Mouse (Mus musculus): ENCODE measurements around the gene Foxp1. TPM values are rescaled to one million over a fixed set of nuclear protein-coding genes. Genes with fewer than 3 reads are reported as not detected.

The Foxp1 gene
- polyA plus RNA-seq, 1 experiment from 2014 or later: 18.9 TPM

- Histone ChIP-seq H3K9me3 (ENCODE audit: low read length) (no peaks in the 10 kb centered on the region), H3K36me3 (replicated peaks; ENCODE audit: insufficient read depth, low read length) (0 out of 2 replicates have a peak, but pooled peaks cover 5% of the 10 kb centered on the region), H3K27me3 (ENCODE audit: insufficient read depth, low read length) (no peaks in the 10 kb centered on the region), H3K27ac (ENCODE audit: low read depth) (peak overlapping the region; percentile 57; the same call in 1 of the 2 replicates), H3K4me3 (ENCODE audit: low read depth, low read length) (no peak overlapping the region), H3K4me1 (ENCODE audit: insufficient read depth) (peaks cover 20% of the 10 kb centered on the region), H3K9ac (replicated peaks) (0 out of 2 replicates have a peak overlapping the region, but pooled peaks have one; percentile 16), H3K4me2 (ENCODE audit: low read depth, low read length) (peak overlapping the region; percentile 28; the same call in 1 of the 2 replicates)
- WGBS (ENCODE audit: insufficient replicate concordance): 50% methylated on average over 8 of the region's 8 CpGs
- TF ChIP-seq EP300 (IDR thresholded peaks at IDR 0.05; ENCODE audit: low read depth) (no peak), CTCF (IDR thresholded peaks at IDR 0.05; ENCODE audit: low read depth) (no peak)
- DNase-seq (no peak), ATAC-seq (no peak)
These were observed 355.5 kb downstream of the Foxp1 start for GRCm38 (mm10) chr6:99167001-99167400.

GRCm38 (mm10) chr6:99166169-99166568, 356.4 kb downstream of the Foxp1 start:
- Histone ChIP-seq H3K27me3 (ENCODE audit: insufficient read depth, low read length) (no peaks in the 10 kb centered on the region), H3K9me3 (ENCODE audit: low read length) (no peaks in the 10 kb centered on the region), H3K4me3 (ENCODE audit: low read depth, low read length) (no peak overlapping the region), H3K27ac (ENCODE audit: low read depth) (no peak overlapping the region), H3K9ac (replicated peaks) (no peak overlapping the region), H3K36me3 (replicated peaks; ENCODE audit: insufficient read depth, low read length) (0 out of 2 replicates have a peak, but pooled peaks cover 7% of the 10 kb centered on the region), H3K4me2 (ENCODE audit: low read depth, low read length) (no peak overlapping the region), H3K4me1 (ENCODE audit: insufficient read depth) (peaks cover 13% of the 10 kb centered on the region)
- ATAC-seq (no peak), DNase-seq (no peak)
- WGBS (ENCODE audit: insufficient replicate concordance): 70% methylated on average over 4 of the region's 4 CpGs
- TF ChIP-seq EP300 (IDR thresholded peaks at IDR 0.05; ENCODE audit: low read depth): no peak
- TF ChIP-seq CTCF (IDR thresholded peaks at IDR 0.05; ENCODE audit: low read depth): no peak

- H3K27me3 ChIP-seq (ENCODE audit: insufficient read depth, low read length): no peaks in the 10 kb centered on the region
- peaks cover 12% of the 10 kb centered on the region for H3K4me1 ChIP-seq (ENCODE audit: insufficient read depth)
- ATAC-seq: no peak
- TF ChIP-seq EP300 (IDR thresholded peaks at IDR 0.05; ENCODE audit: low read depth) (no peak), CTCF (IDR thresholded peaks at IDR 0.05; ENCODE audit: low read depth) (no peak)
- H3K4me2 ChIP-seq (ENCODE audit: low read depth, low read length): peak overlapping the region; percentile 13; the same call in 1 of the 2 replicates
- 62% methylated on average over 6 of the region's 6 CpGs for WGBS (ENCODE audit: insufficient replicate concordance)
- H3K4me3 ChIP-seq (ENCODE audit: low read depth, low read length): no peak overlapping the region
- H3K9me3 ChIP-seq (ENCODE audit: low read length): no peaks in the 10 kb centered on the region
- H3K27ac ChIP-seq (ENCODE audit: low read depth): no peak overlapping the region
- DNase-seq: no peak
- H3K36me3 ChIP-seq (replicated peaks; ENCODE audit: insufficient read depth, low read length): 0 out of 2 replicates have a peak, but pooled peaks cover 14% of the 10 kb centered on the region
- no peak overlapping the region for H3K9ac ChIP-seq (replicated peaks)
These were observed 357.8 kb downstream of the Foxp1 start for GRCm38 (mm10) chr6:99164760-99165159.

GRCm38 (mm10) chr6:99162716-99163115, 359.8 kb downstream of the Foxp1 start:
- Histone ChIP-seq H3K9ac (replicated peaks) (no peak overlapping the region), H3K4me2 (ENCODE audit: low read depth, low read length) (no peak overlapping the region), H3K4me3 (ENCODE audit: low read depth, low read length) (no peak overlapping the region), H3K9me3 (ENCODE audit: low read length) (no peaks in the 10 kb centered on the region), H3K27ac (ENCODE audit: low read depth) (no peak overlapping the region), H3K27me3 (ENCODE audit: insufficient read depth, low read length) (no peaks in the 10 kb centered on the region), H3K36me3 (replicated peaks; ENCODE audit: insufficient read depth, low read length) (peaks cover 14% of the 10 kb centered on the region; the same call in 1 of the 2 replicates), H3K4me1 (ENCODE audit: insufficient read depth) (peaks cover 7% of the 10 kb centered on the region)
- TF ChIP-seq CTCF (IDR thresholded peaks at IDR 0.05; ENCODE audit: low read depth) (no peak), EP300 (IDR thresholded peaks at IDR 0.05; ENCODE audit: low read depth) (no peak)
- no peak for ATAC-seq
- DNase-seq: no peak
- 88% methylated on average over 15 of the region's 15 CpGs for WGBS (ENCODE audit: insufficient replicate concordance)

DNA sequence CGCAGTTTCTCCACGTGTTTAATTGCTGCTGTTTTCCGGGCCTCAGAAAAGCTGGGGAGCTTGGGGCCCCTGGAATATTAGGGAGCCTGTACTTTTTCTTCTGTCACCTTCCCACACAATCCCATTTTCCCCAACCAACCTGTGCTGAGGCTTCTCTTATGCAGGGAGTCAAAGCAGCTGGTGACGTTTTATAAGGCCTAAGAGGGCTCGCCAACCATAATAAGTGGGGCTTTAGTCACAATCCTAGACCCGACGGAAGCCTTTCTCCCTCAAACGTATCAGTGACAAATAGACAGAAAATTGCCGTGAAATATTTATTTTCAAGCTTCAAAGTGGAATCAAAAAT, 362.2 kb downstream of the Foxp1 start:
- no peaks in the 10 kb centered on the region for H3K4me1 ChIP-seq (ENCODE audit: insufficient read depth)
- 80% methylated on average over 9 of the region's 9 CpGs for WGBS (ENCODE audit: insufficient replicate concordance)
- no peak overlapping the region for H3K4me3 ChIP-seq (ENCODE audit: low read depth, low read length)
- no peak overlapping the region for H3K9ac ChIP-seq (replicated peaks)
- no peak overlapping the region for H3K27ac ChIP-seq (ENCODE audit: low read depth)
- ATAC-seq: no peak
- TF ChIP-seq CTCF (IDR thresholded peaks at IDR 0.05; ENCODE audit: low read depth) (no peak), EP300 (IDR thresholded peaks at IDR 0.05; ENCODE audit: low read depth) (no peak)
- no peaks in the 10 kb centered on the region for H3K27me3 ChIP-seq (ENCODE audit: insufficient read depth, low read length)
- no peak for DNase-seq
- H3K36me3 ChIP-seq (replicated peaks; ENCODE audit: insufficient read depth, low read length): peaks cover 14% of the 10 kb centered on the region; the same call in 1 of the 2 replicates
- no peaks in the 10 kb centered on the region for H3K9me3 ChIP-seq (ENCODE audit: low read length)
- H3K4me2 ChIP-seq (ENCODE audit: low read depth, low read length): no peak overlapping the region

GRCm38 (mm10) chr6:99159452-99160347, 362.8 kb downstream of the Foxp1 start:
- Histone ChIP-seq H3K27me3 (ENCODE audit: insufficient read depth, low read length) (no peaks in the 10 kb centered on the region), H3K4me3 (ENCODE audit: low read depth, low read length) (no peak overlapping the region), H3K4me1 (ENCODE audit: insufficient read depth) (no peaks in the 10 kb centered on the region), H3K36me3 (replicated peaks; ENCODE audit: insufficient read depth, low read length) (peaks cover 14% of the 10 kb centered on the region; the same call in 1 of the 2 replicates), H3K9me3 (ENCODE audit: low read length) (no peaks in the 10 kb centered on the region), H3K27ac (ENCODE audit: low read depth) (no peak overlapping the region), H3K4me2 (ENCODE audit: low read depth, low read length) (no peak overlapping the region), H3K9ac (replicated peaks) (no peak overlapping the region)
- DNase-seq: no peak
- ATAC-seq: no peak
- 77% methylated on average over 23 of the region's 23 CpGs for WGBS (ENCODE audit: insufficient replicate concordance)
- no peak for TF ChIP-seq EP300 (IDR thresholded peaks at IDR 0.05; ENCODE audit: low read depth)
